Mouse (Mus musculus): ENCODE measurements around the gene Slc13a3. TPM values are rescaled to one million over a fixed set of nuclear protein-coding genes. Genes with fewer than 3 reads are reported as not detected.

Gene Slc13a3
- total RNA-seq, 2 experiments from 2014 or later = 0.10 TPM; not detected in 1

- DNase-seq = peak; percentile 79
These were observed 112.2 kb downstream of the Slc13a3 start for GRCm38 (mm10) chr2:165360861-165361260.

Other genes starting within 250 kb of the Slc13a3 start
- under 1 TPM; 0.24 to 0.27 TPM for gene Cdh22, start 238.4 kb downstream of the Slc13a3 start, total RNA-seq (2021)
- 10 to 100 TPM; 18.9 to 20.6 TPM for gene Slc35c2, start 185.4 kb downstream of the Slc13a3 start, total RNA-seq (2021)
- 10 to 100 TPM; 29.5 to 35.5 TPM for gene Elmo2, start 146.8 kb downstream of the Slc13a3 start, total RNA-seq (2021)
- not detected for gene Zfp663, start 104.5 kb downstream of the Slc13a3 start, total RNA-seq (2021)
- gene Zfp334, start 85.0 kb downstream of the Slc13a3 start, total RNA-seq (2021) = 1 to 10 TPM; 4.0 to 4.6 TPM
- not detected for gene Ocstamp, start 72.8 kb downstream of the Slc13a3 start, total RNA-seq (2021)
- gene Trp53rka, start 20.1 kb upstream of the Slc13a3 start, total RNA-seq (2021) = 10 to 100 TPM; 10.4 to 12.2 TPM
- gene Slc2a10, start 30.6 kb upstream of the Slc13a3 start, total RNA-seq (2021) = 1 to 10 TPM; 4.8 to 5.1 TPM
- 1 to 10 TPM; 1.5 to 2.7 TPM for gene Eya2, start 121.8 kb upstream of the Slc13a3 start, total RNA-seq (2021)

All from heart, postnatal 4 days (tissue).